ENCODE assay signal across 8 mouse cellular contexts in the genomic region with DNA sequence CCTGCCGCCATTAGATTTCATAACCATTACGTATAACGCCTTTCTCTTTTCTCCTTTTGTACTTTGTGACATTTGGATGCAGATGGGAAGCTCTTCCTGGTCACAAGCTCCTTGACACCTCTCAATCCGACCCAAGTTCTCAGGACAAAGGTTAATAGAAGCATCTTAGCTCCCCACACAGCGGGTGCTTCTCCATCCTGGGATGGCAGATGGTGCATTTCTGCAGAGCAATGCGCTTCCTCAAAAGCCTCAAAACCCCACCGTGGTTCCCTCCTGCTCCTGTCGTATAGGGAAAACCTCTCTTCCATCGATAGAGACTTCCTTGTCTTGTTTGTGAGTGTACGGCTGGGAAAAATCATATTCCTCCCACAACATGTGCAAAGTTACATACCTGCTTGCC. TPM values are rescaled to one million over a fixed set of nuclear protein-coding genes. Genes with fewer than 3 reads are reported as not detected.
A peak's percentile ranks its signal among the peaks of the same experiment; 100 is the strongest.
DNase-seq lines count a peak whose midpoint lies in the region; ATAC-seq and TF ChIP-seq lines count a peak whose summit lies in the region.

No protein-coding gene starts in this region.

- no peak for TF ChIP-seq EP300 in ES-Bruce4 (IDR thresholded peaks at IDR 0.05; ENCODE audit: insufficient read depth, low read depth, low read length)

- H3K9ac ChIP-seq in ES-Bruce4 (ENCODE audit: low read depth, poor library complexity, severe bottlenecking), result 0 out of 2 replicates have a peak overlapping the region, but pooled peaks have one; percentile 95
- H3K9ac ChIP-seq in forebrain, embryonic 15.5 days (replicated peaks), result peak overlapping the region; percentile 94
- peak overlapping the region; percentile 16; the same call in 1 of the 2 replicates for H3K9ac ChIP-seq in liver, embryonic 15.5 days

- no peak for TF ChIP-seq POLR2A in ES-Bruce4 (IDR thresholded peaks at IDR 0.05; ENCODE audit: insufficient read depth, low read length)

- H3K27me3 ChIP-seq in erythroblast, embryonic 14.5 days (ENCODE audit: control insufficient read depth), result no peaks in the 10 kb centered on the region
- H3K27me3 ChIP-seq in ES-Bruce4 (ENCODE audit: control insufficient read depth, insufficient read depth, low read length, poor library complexity, severe bottlenecking), result no peaks in the 10 kb centered on the region
- H3K27me3 ChIP-seq in forebrain, embryonic 15.5 days, result no peaks in the 10 kb centered on the region
- no peaks in the 10 kb centered on the region for H3K27me3 ChIP-seq in liver, embryonic 15.5 days

- peaks cover 35% of the 10 kb centered on the region for H3K36me3 ChIP-seq in erythroblast, embryonic 14.5 days (ENCODE audit: control insufficient read depth)
- H3K36me3 ChIP-seq in ES-Bruce4 (ENCODE audit: control insufficient read depth, insufficient read depth, low read length, poor library complexity, severe bottlenecking), result 0 out of 2 replicates have a peak, but pooled peaks cover 3% of the 10 kb centered on the region
- peaks cover 4% of the 10 kb centered on the region; the same call in 1 of the 2 replicates for H3K36me3 ChIP-seq in forebrain, embryonic 15.5 days
- H3K36me3 ChIP-seq in liver, embryonic 15.5 days (replicated peaks), result peaks cover 15% of the 10 kb centered on the region; the same call in 1 of the 2 replicates

- H3K27ac ChIP-seq in ES-Bruce4 (ENCODE audit: insufficient read depth, low read length), result no peak overlapping the region
- no peak overlapping the region for H3K27ac ChIP-seq in forebrain, embryonic 15.5 days (replicated peaks)
- H3K27ac ChIP-seq in liver, embryonic 15.5 days (replicated peaks), result peak overlapping the region; percentile 94; the same call in 1 of the 2 replicates

- no peak for ATAC-seq in erythroblast, adult 5-6 weeks (replicated peaks; ENCODE audit: low FRiP score, poor library complexity, severe bottlenecking)
- ATAC-seq in forebrain, embryonic 15.5 days (replicated peaks), result no peak
- ATAC-seq in liver, embryonic 15.5 days (ENCODE audit: insufficient read depth), result no peak

- no peaks in the 10 kb centered on the region for H3K9me3 ChIP-seq in erythroblast, embryonic 14.5 days (ENCODE audit: control insufficient read depth, low read length)
- H3K9me3 ChIP-seq in ES-Bruce4 (replicated peaks; ENCODE audit: control insufficient read depth, insufficient read depth, low read length, poor library complexity, severe bottlenecking), result no peaks in the 10 kb centered on the region
- no peaks in the 10 kb centered on the region for H3K9me3 ChIP-seq in forebrain, embryonic 15.5 days
- no peaks in the 10 kb centered on the region for H3K9me3 ChIP-seq in liver, embryonic 15.5 days (replicated peaks)

- H3K4me3 ChIP-seq in erythroblast, embryonic 14.5 days (replicated peaks), result peak overlapping the region; percentile 96
- H3K4me3 ChIP-seq in ES-Bruce4 (ENCODE audit: low read depth, low read length), result peak overlapping the region; percentile 18
- H3K4me3 ChIP-seq in forebrain, embryonic 15.5 days, result peak overlapping the region; percentile 98
- H3K4me3 ChIP-seq in liver, embryonic 15.5 days (replicated peaks), result peak overlapping the region; percentile 73

- H3K4me1 ChIP-seq in erythroblast, embryonic 14.5 days (ENCODE audit: control insufficient read depth), result peaks cover 50% of the 10 kb centered on the region
- no peaks in the 10 kb centered on the region for H3K4me1 ChIP-seq in ES-Bruce4 (ENCODE audit: control insufficient read depth, insufficient read depth, low read length)
- peaks cover 35% of the 10 kb centered on the region for H3K4me1 ChIP-seq in forebrain, embryonic 15.5 days
- peaks cover 52% of the 10 kb centered on the region for H3K4me1 ChIP-seq in liver, embryonic 15.5 days (replicated peaks)

- WGBS in forebrain, embryonic 15.5 days, result 32% methylated on average over 10 of the region's 10 CpGs
- 31% methylated on average over 10 of the region's 10 CpGs for WGBS in liver, embryonic 15.5 days (ENCODE audit: insufficient replicate concordance)

- peak overlapping the region; percentile 82 for H3K4me2 ChIP-seq in forebrain, embryonic 15.5 days (replicated peaks)
- H3K4me2 ChIP-seq in liver, embryonic 15.5 days, result peak overlapping the region; percentile 82

- no peak for DNase-seq in left cerebral cortex, adult 8-10 months (ENCODE audit: low spot score in 2 of 2)
- DNase-seq in frontal cortex, postnatal 14 days (ENCODE audit: low spot score in 2 of 2), result no peak
- no peak for DNase-seq in spleen, postnatal 36 days (ENCODE audit: low spot score in 2 of 2)

- TF ChIP-seq CTCF in ES-Bruce4 (IDR thresholded peaks at IDR 0.05; ENCODE audit: low read depth, low read length), result no peak

RNA-seq across cellular contexts. Expression of a gene that starts 1.8 kb away (rescaled TPM):
- polyA plus RNA-seq in erythroblast, embryonic 14.5 days (2012), result 1.8 and 2.3 TPM in 2 replicates
- total RNA-seq in erythroblast, adult 5-6 weeks (2015; ENCODE audit: low replicate concordance), result 35.5 and 49.0 TPM in 2 replicates
- 28.9 and 33.7 TPM in 2 replicates for total RNA-seq in erythroblast, adult 5-6 weeks (2017; ENCODE audit: low replicate concordance)
- polyA plus RNA-seq in ES-Bruce4 (2011; ENCODE audit: insufficient read depth, insufficient read length, low read depth, missing spikeins), result 98.0 and 109 TPM in 2 replicates
- polyA plus RNA-seq in forebrain, embryonic 15.5 days (2015; fragmentation: Nextera tagmentation; extraction: Ambion mirVana), result 125 and 128 TPM in 2 replicates
- 46.6 and 51.6 TPM in 2 replicates for polyA plus RNA-seq in liver, embryonic 15.5 days (2015; fragmentation: Nextera tagmentation; extraction: Ambion mirVana)
- 10 to 100 TPM; 58.6 to 66.6 (median 63.0) TPM for total RNA-seq in left cerebral cortex, adult 8-10 months (2022)

RNA-seq across cellular contexts. Expression of a gene that starts 1.9 kb away (rescaled TPM):
- 0.42 and 0.48 TPM in 2 replicates for polyA plus RNA-seq in erythroblast, embryonic 14.5 days (2012)
- 11.9 and 12.5 TPM in 2 replicates for total RNA-seq in erythroblast, adult 5-6 weeks (2015; ENCODE audit: low replicate concordance)
- total RNA-seq in erythroblast, adult 5-6 weeks (2017; ENCODE audit: low replicate concordance), result 11.4 and 11.5 TPM in 2 replicates
- 64.8 and 65.2 TPM in 2 replicates for polyA plus RNA-seq in ES-Bruce4 (2011; ENCODE audit: insufficient read depth, insufficient read length, low read depth, missing spikeins)
- polyA plus RNA-seq in forebrain, embryonic 15.5 days (2015; fragmentation: Nextera tagmentation; extraction: Ambion mirVana), result 26.1 and 27.9 TPM in 2 replicates
- 24.8 and 25.3 TPM in 2 replicates for polyA plus RNA-seq in liver, embryonic 15.5 days (2015; fragmentation: Nextera tagmentation; extraction: Ambion mirVana)
- 1 to 10 TPM; 2.6 to 3.3 (median 3.0) TPM for total RNA-seq in left cerebral cortex, adult 8-10 months (2022)

RNA-seq across cellular contexts. Expression of a gene that starts 50.0 kb away (rescaled TPM):
- 0.16 TPM in 1 of 2 replicates, not detected in the other for polyA plus RNA-seq in erythroblast, embryonic 14.5 days (2012)
- total RNA-seq in erythroblast, adult 5-6 weeks (2015; ENCODE audit: low replicate concordance), result 5.6 TPM in 1 of 2 replicates, not detected in the other
- 2.1 and 11.4 TPM in 2 replicates for total RNA-seq in erythroblast, adult 5-6 weeks (2017; ENCODE audit: low replicate concordance)
- 22.7 and 48.2 TPM in 2 replicates for polyA plus RNA-seq in ES-Bruce4 (2011; ENCODE audit: insufficient read depth, insufficient read length, low read depth, missing spikeins)
- 1.1 TPM in 1 of 2 replicates, not detected in the other for polyA plus RNA-seq in forebrain, embryonic 15.5 days (2015; fragmentation: Nextera tagmentation; extraction: Ambion mirVana)
- 0.67 and 0.69 TPM in 2 replicates for polyA plus RNA-seq in liver, embryonic 15.5 days (2015; fragmentation: Nextera tagmentation; extraction: Ambion mirVana)
- 1 to 10 TPM in 3 of 4 experiments, not detected in 1; 1.0 to 2.3 (median 1.9) TPM for total RNA-seq in left cerebral cortex, adult 8-10 months (2022)

RNA-seq across cellular contexts. Expression of a gene that starts 55.1 kb away (rescaled TPM):
- polyA plus RNA-seq in erythroblast, embryonic 14.5 days (2012), result 0.01 TPM in 1 of 2 replicates, not detected in the other
- total RNA-seq in erythroblast, adult 5-6 weeks (2015; ENCODE audit: low replicate concordance), result 9.6 and 14.2 TPM in 2 replicates
- total RNA-seq in erythroblast, adult 5-6 weeks (2017; ENCODE audit: low replicate concordance), result 7.3 and 11.7 TPM in 2 replicates
- 25.3 and 26.7 TPM in 2 replicates for polyA plus RNA-seq in ES-Bruce4 (2011; ENCODE audit: insufficient read depth, insufficient read length, low read depth, missing spikeins)
- 19.6 and 22.2 TPM in 2 replicates for polyA plus RNA-seq in forebrain, embryonic 15.5 days (2015; fragmentation: Nextera tagmentation; extraction: Ambion mirVana)
- 5.2 and 5.3 TPM in 2 replicates for polyA plus RNA-seq in liver, embryonic 15.5 days (2015; fragmentation: Nextera tagmentation; extraction: Ambion mirVana)
- 10 to 100 TPM; 13.2 to 14.7 (median 13.9) TPM for total RNA-seq in left cerebral cortex, adult 8-10 months (2022)

RNA-seq across cellular contexts. Expression of a gene that starts 55.5 kb away (rescaled TPM):
- polyA plus RNA-seq in erythroblast, embryonic 14.5 days (2012), result 0.47 and 0.94 TPM in 2 replicates
- total RNA-seq in erythroblast, adult 5-6 weeks (2015; ENCODE audit: low replicate concordance), result 7.3 and 12.7 TPM in 2 replicates
- 8.9 and 9.8 TPM in 2 replicates for total RNA-seq in erythroblast, adult 5-6 weeks (2017; ENCODE audit: low replicate concordance)
- polyA plus RNA-seq in ES-Bruce4 (2011; ENCODE audit: insufficient read depth, insufficient read length, low read depth, missing spikeins), result 86.8 and 87.3 TPM in 2 replicates
- 24.7 and 28.5 TPM in 2 replicates for polyA plus RNA-seq in forebrain, embryonic 15.5 days (2015; fragmentation: Nextera tagmentation; extraction: Ambion mirVana)
- polyA plus RNA-seq in liver, embryonic 15.5 days (2015; fragmentation: Nextera tagmentation; extraction: Ambion mirVana), result 11.4 and 12.5 TPM in 2 replicates
- total RNA-seq in left cerebral cortex, adult 8-10 months (2022), result 10 to 100 TPM; 16.5 to 19.2 (median 18.3) TPM

Comparison
In these comparisons a context has a peak if more than half of its experiments do, and no peak if none do; other contexts are left out.
1. H3K4me3 ChIP-seq: peak in every context shown above with its lines; median percentile 98 in forebrain, embryonic 15.5 days; 96 in erythroblast, embryonic 14.5 days; 73 in liver, embryonic 15.5 days; 18 in ES-Bruce4.
2. H3K9ac ChIP-seq: peak in every context shown above with its lines; median percentile 95 in ES-Bruce4; 94 in forebrain, embryonic 15.5 days; 16 in liver, embryonic 15.5 days.
3. RNA of a gene that starts 1.8 kb away (polyA plus RNA-seq): 125 to 128 TPM in forebrain, embryonic 15.5 days, 98.0 to 109 TPM in ES-Bruce4 and 46.6 to 51.6 TPM in liver, embryonic 15.5 days; 1.8 to 2.3 TPM in erythroblast, embryonic 14.5 days; every median in the first group is over 10 times any median in the second.
4. RNA of a gene that starts 1.9 kb away (polyA plus RNA-seq): 64.8 to 65.2 TPM in ES-Bruce4, 26.1 to 27.9 TPM in forebrain, embryonic 15.5 days and 24.8 to 25.3 TPM in liver, embryonic 15.5 days; 0.42 to 0.48 TPM in erythroblast, embryonic 14.5 days; every median in the first group is over 10 times any median in the second.
5. RNA of a gene that starts 50.0 kb away (polyA plus RNA-seq): 22.7 to 48.2 TPM in ES-Bruce4; 1.1 TPM in forebrain, embryonic 15.5 days, 0.67 to 0.69 TPM in liver, embryonic 15.5 days and 0.16 TPM in erythroblast, embryonic 14.5 days; every median in the first group is over 10 times any median in the second.